Mouse (Mus musculus) kidney, adult 2 months (tissue): Measurements from ENCODE around the gene Tmeff1. TPM values are rescaled to one million over a fixed set of nuclear protein-coding genes. Genes with fewer than 3 reads are reported as not detected.

Experiments
- DNase-seq: peaks from one replicate; pipeline ENCODE4 v3.0.0; 2021
- H3K27ac ChIP-seq: fragments of 200-500 bp; 2 replicates; pipeline ENCODE4 v1.5.1; 2012; ENCODE audit warnings: low read depth, low read length, control low read depth, inconsistent platforms; ENCODE audit not compliant: insufficient read depth
- H3K27me3 ChIP-seq: fragments of 200-500 bp; replicated peaks from 2 replicates; pipeline ENCODE4 v1.6.1; 2012; ENCODE audit warnings: mild to moderate bottlenecking, moderate library complexity, low read length, inconsistent platforms; ENCODE audit not compliant: control insufficient read depth, insufficient read depth
- H3K36me3 ChIP-seq: fragments of 200-500 bp; 2 replicates; pipeline ENCODE4 v1.6.1; 2012; ENCODE audit warnings: mild to moderate bottlenecking, moderate library complexity, low read length, inconsistent platforms; ENCODE audit not compliant: control insufficient read depth, insufficient read depth
- H3K4me1 ChIP-seq: fragments of 200-500 bp; 2 replicates; pipeline ENCODE4 v1.6.1; 2011; ENCODE audit warnings: low read length; ENCODE audit not compliant: control insufficient read depth, insufficient read depth
- H3K4me3 ChIP-seq: fragments of 200-500 bp; 2 replicates; pipeline ENCODE4 v1.5.1; 2011; ENCODE audit warnings: mild to moderate bottlenecking, low read depth, low read length, control low read depth; ENCODE audit not compliant: insufficient read depth
- CTCF ChIP-seq: fragments of 200-500 bp; conservative IDR thresholded peaks from 2 replicates; pipeline ENCODE4 v1.5.1; 2011; ENCODE audit warnings: low read depth, mild to moderate bottlenecking, control low read depth, low read length, moderate library complexity, mixed read lengths; ENCODE audit not compliant: insufficient read depth, insufficient read length
- POLR2A ChIP-seq: fragments of 200-500 bp; IDR thresholded peaks from one replicate; pipeline ENCODE4 v1.6.1; 2011; ENCODE audit warnings: low read depth, low read length, control low read depth
- WGBS: fragments of 180-500 bp; shearing (Covaris S2); methylation state at CpG from one replicate; pipeline ENCODE4 v1.1.7; 2018; 5-methylcytosine and 5-hydroxymethylcytosine counted together
- polyA plus RNA-seq: library from polyadenylated mRNA; depleted of rRNA; stranded (reverse); fragments of >200 nt; gene quantifications from 2 replicates; pipeline ENCODE4 v1.2.3, GENCODE M21; 2012; rRNA removed

The Tmeff1 gene
- polyA plus RNA-seq, 1 experiment: 1.3 TPM

DNA sequence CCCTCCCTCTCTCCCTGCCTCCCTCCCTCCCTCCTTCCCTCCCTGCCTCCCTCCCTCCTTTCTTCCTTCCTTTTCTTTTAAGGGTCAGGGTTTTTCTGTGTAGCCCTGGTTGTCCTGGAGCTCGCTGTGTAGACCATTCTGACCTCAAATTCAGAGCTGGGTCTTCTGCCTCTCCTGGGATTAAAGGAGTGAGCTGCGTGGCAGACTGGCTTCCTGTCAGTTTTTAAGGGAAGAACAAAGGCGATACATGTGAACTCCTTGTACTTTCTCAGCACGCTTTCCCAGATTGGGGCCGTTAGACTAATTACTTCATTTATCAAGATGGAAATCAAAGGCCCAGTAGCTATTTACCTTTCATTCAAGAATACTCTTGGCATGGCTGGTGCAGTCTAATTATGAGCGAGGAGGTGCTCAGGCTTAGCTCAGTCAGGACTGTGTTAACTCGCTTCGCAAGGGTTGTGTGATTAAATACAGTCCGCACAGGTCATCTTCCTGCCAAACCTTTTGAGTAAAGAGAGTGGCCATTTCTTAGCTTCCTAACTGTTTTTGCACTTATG is 107.8 kb downstream of the Tmeff1 start:
- H3K4me1 ChIP-seq: no peaks in the 10 kb centered on the region
- no peak overlapping the region for H3K4me3 ChIP-seq
- WGBS: 56% methylated on average over 9 of the region's 9 CpGs
- TF ChIP-seq CTCF (no peak), POLR2A (no peak)
- no peak overlapping the region for H3K27ac ChIP-seq
- DNase-seq: no peak
- H3K36me3 ChIP-seq: no peaks in the 10 kb centered on the region
- no peaks in the 10 kb centered on the region for H3K27me3 ChIP-seq

DNA sequence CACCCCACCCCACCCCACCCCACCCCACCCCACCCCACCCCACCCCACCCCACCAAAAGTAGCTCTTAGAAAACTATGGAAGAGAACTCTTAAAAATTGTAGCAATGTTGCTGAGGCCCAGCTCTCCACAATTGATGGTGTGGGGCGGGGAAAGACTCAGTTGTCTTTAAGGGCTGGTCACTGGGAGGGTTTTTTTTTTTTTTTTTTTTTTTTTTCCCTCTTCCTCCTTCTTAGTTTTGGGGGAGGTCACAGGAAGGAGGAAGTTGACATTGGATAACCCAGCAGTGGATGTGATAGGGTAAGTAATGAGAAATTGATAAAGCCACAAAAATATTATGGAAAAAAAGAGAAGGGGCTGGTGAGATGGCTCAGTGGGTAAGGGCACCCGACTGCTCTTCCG is 111.7 kb downstream of the Tmeff1 start:
- no peak for TF ChIP-seq CTCF
- TF ChIP-seq POLR2A: no peak
- Histone ChIP-seq H3K4me3 (no peak overlapping the region), H3K27me3 (no peaks in the 10 kb centered on the region), H3K4me1 (no peaks in the 10 kb centered on the region), H3K27ac (no peak overlapping the region), H3K36me3 (no peaks in the 10 kb centered on the region)
- WGBS: 97% methylated on average over 3 of the region's 3 CpGs
- no peak for DNase-seq

DNA sequence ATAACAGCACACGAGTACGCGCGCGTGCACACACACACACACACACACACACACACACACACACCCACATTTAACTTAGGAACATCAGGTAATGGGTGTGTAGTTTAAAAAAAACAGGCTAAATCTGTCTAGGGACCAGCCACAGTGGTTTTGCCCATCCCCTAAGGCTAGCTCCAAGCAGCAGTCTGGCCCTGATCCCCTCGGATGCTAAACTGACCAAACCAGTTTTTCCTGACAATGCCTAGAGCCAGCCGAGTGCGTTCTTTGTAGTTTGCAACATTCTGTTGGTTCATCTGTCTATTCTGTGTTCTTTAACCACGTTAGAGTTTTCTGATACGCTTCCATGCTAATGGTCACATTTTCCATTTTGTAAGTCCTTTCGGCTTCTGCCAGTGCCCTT is 112.3 kb downstream of the Tmeff1 start:
- no peaks in the 10 kb centered on the region for H3K36me3 ChIP-seq
- TF ChIP-seq CTCF (no peak), POLR2A (no peak)
- no peaks in the 10 kb centered on the region for H3K27me3 ChIP-seq
- no peak overlapping the region for H3K4me3 ChIP-seq
- 65% methylated on average over 11 of the region's 11 CpGs for WGBS
- H3K27ac ChIP-seq: no peak overlapping the region
- H3K4me1 ChIP-seq: no peaks in the 10 kb centered on the region
- no peak for DNase-seq

Other genes starting within 250 kb of the Tmeff1 start
- gene Tex10, start 111.7 kb upstream of the Tmeff1 start, polyA plus RNA-seq: 5.7 and 9.4 TPM in 2 replicates
- gene Msantd3, start 45.2 kb upstream of the Tmeff1 start, polyA plus RNA-seq: 3.8 and 4.6 TPM in 2 replicates
- 0.38 TPM in 1 of 2 replicates, not detected in the other for gene Cavin4, start 78.3 kb downstream of the Tmeff1 start, polyA plus RNA-seq